ENCODE assay signal across 8 mouse cellular contexts in genomic region chr5:33656739-33657138, GRCm38 (mm10). TPM values are rescaled to one million over a fixed set of nuclear protein-coding genes. Genes with fewer than 3 reads are reported as not detected.
DNase-seq lines count a peak whose midpoint lies in the region; ATAC-seq and TF ChIP-seq lines count a peak whose summit lies in the region.

No protein-coding gene starts in this region.

- intact Hi-C loops in left cerebral cortex, adult 2 months (cut with DNase I): loop anchor here (1.0 to 10.0 kb wide), 2 partner anchors 278 to 382 kb away; partner anchors contain the start of genes Ctbp1 and Uvssa

- no peak for DNase-seq in left cerebral cortex, adult 2 months (ENCODE audit: extremely low spot score in 1 of 2, low spot score in 2 of 2)
- no peak for DNase-seq in left cerebral cortex, adult 18-20 months (ENCODE audit: low spot score in 2 of 2)
- DNase-seq in embryonic facial prominence, embryonic 11.5 days (ENCODE audit: low spot score): no peak
- no peak for DNase-seq in hindbrain, postnatal 0 days (ENCODE audit: low spot score)
- no peak for DNase-seq in midbrain, postnatal 0 days (ENCODE audit: low spot score)
- DNase-seq in natural killer cell, adult 2 months (ENCODE audit: low spot score in 2 of 2): no peak
- no peak for DNase-seq in cerebellum, postnatal 25 days
- no peak for DNase-seq in thymus, postnatal 0 days (ENCODE audit: low spot score)

- peak overlapping the region; percentile 100 for H3K27ac ChIP-seq in left cerebral cortex, adult 2 months
- H3K27ac ChIP-seq in embryonic facial prominence, embryonic 11.5 days (replicated peaks; ENCODE audit: low read depth, low read length): no peak overlapping the region
- H3K27ac ChIP-seq in hindbrain, postnatal 0 days: peak overlapping the region; percentile 95
- peak overlapping the region; percentile 97 for H3K27ac ChIP-seq in midbrain, postnatal 0 days (ENCODE audit: low read depth, low read length)

- peak overlapping the region; percentile 65 for H3K4me3 ChIP-seq in left cerebral cortex, adult 2 months
- peak overlapping the region; percentile 82 for H3K4me3 ChIP-seq in embryonic facial prominence, embryonic 11.5 days (ENCODE audit: low read depth, low read length)
- H3K4me3 ChIP-seq in hindbrain, postnatal 0 days (ENCODE audit: low read length): peak overlapping the region; percentile 60
- H3K4me3 ChIP-seq in midbrain, postnatal 0 days (ENCODE audit: low read depth, low read length): peak overlapping the region; percentile 71

- WGBS in embryonic facial prominence, embryonic 11.5 days: 26% methylated on average over 1 of the region's 1 CpGs
- 29% methylated on average over 1 of the region's 1 CpGs for WGBS in hindbrain, postnatal 0 days
- 41% methylated on average over 1 of the region's 1 CpGs for WGBS in midbrain, postnatal 0 days

- no peaks in the 10 kb centered on the region for H3K9me3 ChIP-seq in embryonic facial prominence, embryonic 11.5 days (replicated peaks; ENCODE audit: control insufficient read depth, low read length)
- H3K9me3 ChIP-seq in hindbrain, postnatal 0 days (ENCODE audit: low read length): no peaks in the 10 kb centered on the region
- H3K9me3 ChIP-seq in midbrain, postnatal 0 days (ENCODE audit: low read length): no peaks in the 10 kb centered on the region

- peak overlapping the region; percentile 70 for H3K9ac ChIP-seq in embryonic facial prominence, embryonic 11.5 days (replicated peaks; ENCODE audit: low read length)
- peak overlapping the region; percentile 69 for H3K9ac ChIP-seq in hindbrain, postnatal 0 days (replicated peaks; ENCODE audit: low read length)
- peak overlapping the region; percentile 71 for H3K9ac ChIP-seq in midbrain, postnatal 0 days (replicated peaks; ENCODE audit: low read length, poor library complexity, severe bottlenecking)

- TF ChIP-seq CTCF in left cerebral cortex, adult 2 months (IDR thresholded peaks at IDR 0.05): no peak
- no peak for TF ChIP-seq CTCF in hindbrain, postnatal 0 days (IDR thresholded peaks at IDR 0.05; ENCODE audit: low read depth)
- TF ChIP-seq CTCF in midbrain, postnatal 0 days (IDR thresholded peaks at IDR 0.05): no peak

- H3K4me1 ChIP-seq in embryonic facial prominence, embryonic 11.5 days (ENCODE audit: control insufficient read depth, insufficient read depth, low read length): 0 out of 2 replicates have a peak, but pooled peaks cover 2% of the 10 kb centered on the region
- peaks cover 15% of the 10 kb centered on the region for H3K4me1 ChIP-seq in hindbrain, postnatal 0 days (ENCODE audit: insufficient read depth, low read length)
- peaks cover 10% of the 10 kb centered on the region for H3K4me1 ChIP-seq in midbrain, postnatal 0 days (ENCODE audit: insufficient read depth, low read length)

- peak overlapping the region; percentile 83 for H3K4me2 ChIP-seq in embryonic facial prominence, embryonic 11.5 days (ENCODE audit: low read depth, low read length)
- H3K4me2 ChIP-seq in hindbrain, postnatal 0 days (ENCODE audit: low read depth, low read length): peak overlapping the region; percentile 91
- peak overlapping the region; percentile 83 for H3K4me2 ChIP-seq in midbrain, postnatal 0 days (ENCODE audit: low read depth, low read length, poor library complexity, severe bottlenecking)

- ATAC-seq in embryonic facial prominence, embryonic 11.5 days (replicated peaks; ENCODE audit: insufficient number of reproducible peaks, low FRiP score, low TSS enrichment, low read depth): no peak
- ATAC-seq in hindbrain, postnatal 0 days: no peak
- ATAC-seq in midbrain, postnatal 0 days (ENCODE audit: low FRiP score): no peak

- no peaks in the 10 kb centered on the region for H3K27me3 ChIP-seq in embryonic facial prominence, embryonic 11.5 days (ENCODE audit: control insufficient read depth, insufficient read depth, low read length)
- H3K27me3 ChIP-seq in hindbrain, postnatal 0 days (ENCODE audit: insufficient read depth, low read length): no peaks in the 10 kb centered on the region
- no peaks in the 10 kb centered on the region for H3K27me3 ChIP-seq in midbrain, postnatal 0 days (ENCODE audit: insufficient read depth, low read length)

- peaks cover 7% of the 10 kb centered on the region for H3K36me3 ChIP-seq in embryonic facial prominence, embryonic 11.5 days (replicated peaks; ENCODE audit: control insufficient read depth, insufficient read depth, low read depth, low read length)
- H3K36me3 ChIP-seq in hindbrain, postnatal 0 days (ENCODE audit: insufficient read depth, low read length): peaks cover 7% of the 10 kb centered on the region; the same call in 1 of the 2 replicates
- H3K36me3 ChIP-seq in midbrain, postnatal 0 days (ENCODE audit: insufficient read depth, low read length): peaks cover 3% of the 10 kb centered on the region

RNA-seq across cellular contexts. Expression of gene Tacc3, which starts 1.2 kb away (rescaled TPM):
- 1 to 10 TPM; 5.3 to 7.2 TPM for total RNA-seq in left cerebral cortex, adult 2 months (2021)
- 1 to 10 TPM; 4.2 to 6.5 TPM for total RNA-seq in left cerebral cortex, adult 18-20 months (2021)
- polyA plus RNA-seq in embryonic facial prominence, embryonic 11.5 days (2014; fragmentation: Nextera tagmentation; extraction: Ambion mirVana): 318 and 328 TPM in 2 replicates
- total RNA-seq in hindbrain, postnatal 0 days (2014; rRNA removed): 19.2 and 30.0 TPM in 2 replicates
- 39.0 and 49.1 TPM in 2 replicates for polyA plus RNA-seq in hindbrain, postnatal 0 days (2015; fragmentation: Nextera tagmentation; extraction: Ambion mirVana)
- total RNA-seq in midbrain, postnatal 0 days (2014; rRNA removed): 9.9 and 17.4 TPM in 2 replicates
- 18.7 and 21.3 TPM in 2 replicates for polyA plus RNA-seq in midbrain, postnatal 0 days (2015; fragmentation: Nextera tagmentation; extraction: Ambion mirVana)
- polyA plus RNA-seq in thymus, postnatal 0 days (2015; fragmentation: Nextera tagmentation; extraction: Ambion mirVana): 195 and 217 TPM in 2 replicates

RNA-seq across cellular contexts. Expression of gene Tmem129, which starts 1.5 kb away (rescaled TPM):
- 10 to 100 TPM; 24.8 to 26.7 TPM for total RNA-seq in left cerebral cortex, adult 2 months (2021)
- total RNA-seq in left cerebral cortex, adult 18-20 months (2021): 10 to 100 TPM; 26.8 to 28.0 TPM
- polyA plus RNA-seq in embryonic facial prominence, embryonic 11.5 days (2014; fragmentation: Nextera tagmentation; extraction: Ambion mirVana): 38.6 and 39.9 TPM in 2 replicates
- total RNA-seq in hindbrain, postnatal 0 days (2014; rRNA removed): 36.9 and 39.3 TPM in 2 replicates
- 22.0 and 23.6 TPM in 2 replicates for polyA plus RNA-seq in hindbrain, postnatal 0 days (2015; fragmentation: Nextera tagmentation; extraction: Ambion mirVana)
- total RNA-seq in midbrain, postnatal 0 days (2014; rRNA removed): 26.0 and 29.5 TPM in 2 replicates
- 17.3 and 21.4 TPM in 2 replicates for polyA plus RNA-seq in midbrain, postnatal 0 days (2015; fragmentation: Nextera tagmentation; extraction: Ambion mirVana)
- polyA plus RNA-seq in thymus, postnatal 0 days (2015; fragmentation: Nextera tagmentation; extraction: Ambion mirVana): 28.4 and 30.8 TPM in 2 replicates

RNA-seq across cellular contexts. Expression of gene Slbp, which starts 4.4 kb away (rescaled TPM):
- total RNA-seq in left cerebral cortex, adult 2 months (2021): 10 to 100 TPM; 24.4 to 25.7 TPM
- 10 to 100 TPM; 26.1 to 28.3 TPM for total RNA-seq in left cerebral cortex, adult 18-20 months (2021)
- 323 and 360 TPM in 2 replicates for polyA plus RNA-seq in embryonic facial prominence, embryonic 11.5 days (2014; fragmentation: Nextera tagmentation; extraction: Ambion mirVana)
- total RNA-seq in hindbrain, postnatal 0 days (2014; rRNA removed): 66.0 and 67.4 TPM in 2 replicates
- polyA plus RNA-seq in hindbrain, postnatal 0 days (2015; fragmentation: Nextera tagmentation; extraction: Ambion mirVana): 128 and 132 TPM in 2 replicates
- 91.2 and 99.5 TPM in 2 replicates for total RNA-seq in midbrain, postnatal 0 days (2014; rRNA removed)
- polyA plus RNA-seq in midbrain, postnatal 0 days (2015; fragmentation: Nextera tagmentation; extraction: Ambion mirVana): 119 and 126 TPM in 2 replicates
- polyA plus RNA-seq in thymus, postnatal 0 days (2015; fragmentation: Nextera tagmentation; extraction: Ambion mirVana): 353 and 376 TPM in 2 replicates

RNA-seq across cellular contexts. Expression of gene Gm9903, which starts 27.0 kb away (rescaled TPM):
- total RNA-seq in left cerebral cortex, adult 2 months (2021): under 1 TPM; 0.70 to 0.77 TPM
- 1 to 10 TPM in 1 of 2 experiments, under 1 TPM in 1; 0.67 to 1.1 TPM for total RNA-seq in left cerebral cortex, adult 18-20 months (2021)
- polyA plus RNA-seq in embryonic facial prominence, embryonic 11.5 days (2014; fragmentation: Nextera tagmentation; extraction: Ambion mirVana): 0.74 and 0.97 TPM in 2 replicates
- 0.89 and 2.1 TPM in 2 replicates for total RNA-seq in hindbrain, postnatal 0 days (2014; rRNA removed)
- 0.21 and 0.66 TPM in 2 replicates for polyA plus RNA-seq in hindbrain, postnatal 0 days (2015; fragmentation: Nextera tagmentation; extraction: Ambion mirVana)
- 1.2 TPM in 1 of 2 replicates, not detected in the other for total RNA-seq in midbrain, postnatal 0 days (2014; rRNA removed)
- 0.31 and 0.53 TPM in 2 replicates for polyA plus RNA-seq in midbrain, postnatal 0 days (2015; fragmentation: Nextera tagmentation; extraction: Ambion mirVana)
- 0.44 and 0.60 TPM in 2 replicates for polyA plus RNA-seq in thymus, postnatal 0 days (2015; fragmentation: Nextera tagmentation; extraction: Ambion mirVana)

RNA-seq across cellular contexts. Expression of gene Fam53a, which starts 27.3 kb away (rescaled TPM):
- 10 to 100 TPM; 25.2 to 26.1 TPM for total RNA-seq in left cerebral cortex, adult 2 months (2021)
- 10 to 100 TPM; 21.8 to 24.2 TPM for total RNA-seq in left cerebral cortex, adult 18-20 months (2021)
- 63.3 and 64.9 TPM in 2 replicates for polyA plus RNA-seq in embryonic facial prominence, embryonic 11.5 days (2014; fragmentation: Nextera tagmentation; extraction: Ambion mirVana)
- total RNA-seq in hindbrain, postnatal 0 days (2014; rRNA removed): 22.9 and 48.1 TPM in 2 replicates
- 26.4 and 27.6 TPM in 2 replicates for polyA plus RNA-seq in hindbrain, postnatal 0 days (2015; fragmentation: Nextera tagmentation; extraction: Ambion mirVana)
- 29.1 and 41.2 TPM in 2 replicates for total RNA-seq in midbrain, postnatal 0 days (2014; rRNA removed)
- polyA plus RNA-seq in midbrain, postnatal 0 days (2015; fragmentation: Nextera tagmentation; extraction: Ambion mirVana): 27.3 and 28.0 TPM in 2 replicates
- polyA plus RNA-seq in thymus, postnatal 0 days (2015; fragmentation: Nextera tagmentation; extraction: Ambion mirVana): 72.6 and 78.5 TPM in 2 replicates
